In the genomic region with DNA sequence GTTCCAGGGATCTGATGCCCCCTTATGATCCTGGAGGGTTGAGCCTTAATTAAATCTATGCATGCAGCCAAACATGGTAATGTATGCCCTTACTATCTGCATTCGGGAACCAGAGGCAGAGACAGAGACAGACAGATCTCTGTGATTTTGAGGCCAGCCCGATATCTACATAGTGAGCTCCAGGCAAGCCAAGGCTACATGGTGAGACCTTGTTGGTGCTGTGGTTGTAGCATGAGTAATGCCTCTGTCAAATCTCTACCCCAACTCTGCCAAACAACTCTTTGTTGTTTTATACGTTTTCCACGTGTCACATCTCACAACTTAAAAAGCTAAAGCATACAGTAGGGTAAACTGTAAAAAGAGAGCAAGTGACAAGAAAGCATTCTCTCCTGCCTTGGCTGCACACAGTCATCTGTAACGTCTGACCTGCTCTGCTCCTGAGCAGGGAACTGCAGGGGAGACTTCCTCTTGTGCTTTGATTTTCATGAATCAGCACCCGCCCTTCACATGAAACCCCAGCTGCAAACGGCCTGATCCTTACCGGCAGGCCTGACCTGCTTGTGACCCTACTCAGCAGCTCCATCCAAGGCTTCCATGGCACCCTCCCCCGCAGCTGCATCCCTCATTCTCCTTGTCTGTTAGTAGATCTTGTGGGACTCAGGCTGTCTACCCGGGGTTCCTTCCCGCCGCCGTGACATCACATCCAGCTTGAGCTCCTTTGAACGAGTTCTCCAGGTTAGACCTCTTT, we compare ENCODE assay signal across 11 mouse cellular contexts. TPM values are rescaled to one million over a fixed set of nuclear protein-coding genes. Genes with fewer than 3 reads are reported as not detected.
DNase-seq lines count a peak whose midpoint lies in the region; ATAC-seq and TF ChIP-seq lines count a peak whose summit lies in the region.
"Had no signal": no experiment of that assay in that cellular context is flagged by ENCODE, and none has a peak within 500 bp of the region (broad histone marks: within the 10 kb centered on the region; RNA-seq: fewer than 3 reads in every experiment).

No protein-coding gene starts in this region.

- H3K4me3 ChIP-seq in kidney, embryonic 14.5 days (ENCODE audit: low read length) = no peak overlapping the region
- no peak overlapping the region for H3K4me3 ChIP-seq in limb, embryonic 14.5 days (replicated peaks; ENCODE audit: low read length)
- H3K4me3 ChIP-seq in midbrain, postnatal 0 days (ENCODE audit: low read depth, low read length) = no peak overlapping the region
- H3K4me3 ChIP-seq: embryonic facial prominence, embryonic 12.5 days; hindbrain, embryonic 15.5 days; lung, embryonic 15.5 days; midbrain, embryonic 13.5 days had no signal

- no peaks in the 10 kb centered on the region for H3K9me3 ChIP-seq in kidney, embryonic 14.5 days (ENCODE audit: control insufficient read depth, low read length)
- no peaks in the 10 kb centered on the region for H3K9me3 ChIP-seq in limb, embryonic 14.5 days (ENCODE audit: control insufficient read depth, low read length)
- no peaks in the 10 kb centered on the region for H3K9me3 ChIP-seq in midbrain, postnatal 0 days (ENCODE audit: low read length)
- H3K9me3 ChIP-seq: embryonic facial prominence, embryonic 12.5 days; hindbrain, embryonic 15.5 days; lung, embryonic 15.5 days; midbrain, embryonic 13.5 days had no signal

- H3K27ac ChIP-seq in kidney, embryonic 14.5 days (ENCODE audit: low read depth, low read length) = peak overlapping the region; percentile 71; the same call in 1 of the 2 replicates
- no peak overlapping the region for H3K27ac ChIP-seq in limb, embryonic 14.5 days (replicated peaks; ENCODE audit: low read depth, low read length)
- no peak overlapping the region for H3K27ac ChIP-seq in midbrain, postnatal 0 days (ENCODE audit: low read depth, low read length)
- H3K27ac ChIP-seq: embryonic facial prominence, embryonic 12.5 days; hindbrain, embryonic 15.5 days; lung, embryonic 15.5 days; midbrain, embryonic 13.5 days had no signal

- peaks cover 17% of the 10 kb centered on the region for H3K4me1 ChIP-seq in kidney, embryonic 14.5 days (ENCODE audit: control insufficient read depth, insufficient read depth, low read length)
- no peaks in the 10 kb centered on the region; the same call in 1 of the 2 replicates for H3K4me1 ChIP-seq in limb, embryonic 14.5 days (ENCODE audit: control insufficient read depth, insufficient read depth, low read length)
- H3K4me1 ChIP-seq in midbrain, postnatal 0 days (ENCODE audit: insufficient read depth, low read length) = no peaks in the 10 kb centered on the region
- H3K4me1 ChIP-seq: hindbrain, embryonic 15.5 days; midbrain, embryonic 13.5 days had no signal

- WGBS in kidney, embryonic 14.5 days = 7% methylated on average over 14 of the region's 14 CpGs
- 22% methylated on average over 14 of the region's 14 CpGs for WGBS in limb, embryonic 14.5 days
- WGBS in midbrain, postnatal 0 days = 40% methylated on average over 14 of the region's 14 CpGs

- no peak overlapping the region for H3K9ac ChIP-seq in kidney, embryonic 14.5 days (ENCODE audit: low read depth, low read length)
- H3K9ac ChIP-seq in limb, embryonic 14.5 days (ENCODE audit: low read depth, low read length, severe bottlenecking) = no peak overlapping the region
- H3K9ac ChIP-seq in midbrain, postnatal 0 days (replicated peaks; ENCODE audit: low read length, poor library complexity, severe bottlenecking) = no peak overlapping the region
- H3K9ac ChIP-seq: embryonic facial prominence, embryonic 12.5 days; hindbrain, embryonic 15.5 days; lung, embryonic 15.5 days; midbrain, embryonic 13.5 days had no signal

- peak; percentile 91 for ATAC-seq in kidney, embryonic 14.5 days (ENCODE audit: low FRiP score, low TSS enrichment)
- peak; percentile 30; the same call in 1 of the 2 replicates for ATAC-seq in limb, embryonic 14.5 days (ENCODE audit: low FRiP score, low read depth)
- ATAC-seq in midbrain, postnatal 0 days (ENCODE audit: low FRiP score) = no peak
- ATAC-seq: midbrain, embryonic 13.5 days had no signal

- no peaks in the 10 kb centered on the region for H3K27me3 ChIP-seq in kidney, embryonic 14.5 days (ENCODE audit: control insufficient read depth, insufficient read depth, low read length)
- H3K27me3 ChIP-seq in limb, embryonic 14.5 days (ENCODE audit: control insufficient read depth, insufficient read depth, low read length) = no peaks in the 10 kb centered on the region
- no peaks in the 10 kb centered on the region for H3K27me3 ChIP-seq in midbrain, postnatal 0 days (ENCODE audit: insufficient read depth, low read length)
- H3K27me3 ChIP-seq: embryonic facial prominence, embryonic 12.5 days; hindbrain, embryonic 15.5 days; lung, embryonic 15.5 days; midbrain, embryonic 13.5 days had no signal

- no peak for TF ChIP-seq CTCF in midbrain, postnatal 0 days (IDR thresholded peaks at IDR 0.05)

- no peak overlapping the region; the same call in 1 of the 2 replicates for H3K4me2 ChIP-seq in kidney, embryonic 14.5 days (replicated peaks; ENCODE audit: low read depth, low read length)
- H3K4me2 ChIP-seq in limb, embryonic 14.5 days (replicated peaks; ENCODE audit: low read depth, low read length, severe bottlenecking) = no peak overlapping the region
- no peak overlapping the region for H3K4me2 ChIP-seq in midbrain, postnatal 0 days (ENCODE audit: low read depth, low read length, poor library complexity, severe bottlenecking)
- H3K4me2 ChIP-seq: embryonic facial prominence, embryonic 12.5 days; hindbrain, embryonic 15.5 days; lung, embryonic 15.5 days; midbrain, embryonic 13.5 days had no signal

- H3K36me3 ChIP-seq in kidney, embryonic 14.5 days (ENCODE audit: control insufficient read depth, insufficient read depth, low read length) = no peaks in the 10 kb centered on the region
- no peaks in the 10 kb centered on the region for H3K36me3 ChIP-seq in limb, embryonic 14.5 days (ENCODE audit: control insufficient read depth, insufficient read depth, low read length)
- H3K36me3 ChIP-seq in midbrain, postnatal 0 days (ENCODE audit: insufficient read depth, low read length) = no peaks in the 10 kb centered on the region
- H3K36me3 ChIP-seq: embryonic facial prominence, embryonic 12.5 days; hindbrain, embryonic 15.5 days; lung, embryonic 15.5 days; midbrain, embryonic 13.5 days had no signal

- no peak for TF ChIP-seq POLR2A in limb, embryonic 14.5 days (IDR thresholded peaks at IDR 0.05; ENCODE audit: borderline replicate concordance, extremely low read depth, insufficient read depth, insufficient read length)

- DNase-seq in kidney, postnatal 36 days = no peak
- DNase-seq in ES-CJ7 (ENCODE audit: low read depth, low spot score) (peak; percentile 59), R1 (ENCODE audit: low read depth, low spot score) (peak; percentile 78)
- DNase-seq in limb, embryonic 14.5 days (ENCODE audit: low spot score) = no peak
- no peak for DNase-seq in right cerebral cortex, postnatal 10 days (ENCODE audit: low spot score in 2 of 2)
- no peak for DNase-seq in midbrain, postnatal 0 days (ENCODE audit: low spot score)

RNA-seq across cellular contexts. Expression of gene Tjp2, which starts 17.1 kb away (rescaled TPM):
- polyA plus RNA-seq in kidney, embryonic 14.5 days (2014; fragmentation: Nextera tagmentation; extraction: Ambion mirVana) = 18.3 and 34.9 TPM in 2 replicates
- 9.9 and 12.1 TPM in 2 replicates for polyA plus RNA-seq in limb, embryonic 14.5 days (2012; rRNA removed)
- polyA plus RNA-seq in limb, embryonic 14.5 days (2014; fragmentation: Nextera tagmentation; extraction: Ambion mirVana) = 14.9 and 17.2 TPM in 2 replicates
- total RNA-seq in midbrain, postnatal 0 days (2014; rRNA removed) = 18.2 and 18.7 TPM in 2 replicates
- 11.0 and 11.2 TPM in 2 replicates for polyA plus RNA-seq in midbrain, postnatal 0 days (2015; fragmentation: Nextera tagmentation; extraction: Ambion mirVana)

RNA-seq across cellular contexts. Expression of gene Fxn, which starts 38.4 kb away (rescaled TPM):
- polyA plus RNA-seq in kidney, embryonic 14.5 days (2014; fragmentation: Nextera tagmentation; extraction: Ambion mirVana) = 57.8 and 62.0 TPM in 2 replicates
- polyA plus RNA-seq in limb, embryonic 14.5 days (2012; rRNA removed) = 23.4 and 24.1 TPM in 2 replicates
- polyA plus RNA-seq in limb, embryonic 14.5 days (2014; fragmentation: Nextera tagmentation; extraction: Ambion mirVana) = 41.2 and 43.5 TPM in 2 replicates
- total RNA-seq in midbrain, postnatal 0 days (2014; rRNA removed) = 24.6 and 25.4 TPM in 2 replicates
- 42.5 and 43.7 TPM in 2 replicates for polyA plus RNA-seq in midbrain, postnatal 0 days (2015; fragmentation: Nextera tagmentation; extraction: Ambion mirVana)

Comparison
In these comparisons a context has a peak if more than half of its experiments do, and no peak if none do; other contexts are left out.
1. DNase-seq: peak in ES-CJ7 (single experiment) and R1 (single experiment); none in kidney, postnatal 36 days (0 of 2), limb, embryonic 14.5 days (single experiment), right cerebral cortex, postnatal 10 days (0 of 2) and midbrain, postnatal 0 days (single experiment).